In genomic region chr6:86433696-86434095, GRCm38 (mm10) we compare ENCODE assay signal across 26 mouse cellular contexts. TPM values are rescaled to one million over a fixed set of nuclear protein-coding genes. Genes with fewer than 3 reads are reported as not detected.
DNase-seq lines count a peak whose midpoint lies in the region; ATAC-seq and TF ChIP-seq lines count a peak whose summit lies in the region.
"Had no signal": no experiment of that assay in that cellular context is flagged by ENCODE, and none has a peak within 500 bp of the region (broad histone marks: within the 10 kb centered on the region; RNA-seq: fewer than 3 reads in every experiment).

No protein-coding gene starts in this region.

- DNase-seq in heart, adult 11 months, result peak; percentile 49
- DNase-seq in heart, postnatal 4 days, result no peak
- peak; percentile 62 for DNase-seq in midbrain, embryonic 11.5 days (ENCODE audit: low spot score, missing footprints)
- no peak for DNase-seq in midbrain, embryonic 14.5 days
- no peak for DNase-seq in lung, adult 2 months
- DNase-seq in gastrocnemius, postnatal 36 days, result no peak
- DNase-seq: adrenal gland, adult 8-10 months; adrenal gland, postnatal 25 days; cerebellum, adult 11-12 months; cerebellum, adult 9-10 months; cerebellum, postnatal 14 days; gastrocnemius, postnatal 10 days; heart, adult 18-20 months had no signal

- no peak for ATAC-seq in midbrain, embryonic 11.5 days (ENCODE audit: low FRiP score)
- no peak for ATAC-seq in midbrain, embryonic 14.5 days (ENCODE audit: low FRiP score, low TSS enrichment)
- ATAC-seq: activated CD4-positive, CD25-positive, alpha-beta regulatory T cell, adult 4 months; forebrain, embryonic 13.5 days; forebrain, embryonic 16.5 days; hindbrain, embryonic 16.5 days had no signal

- peaks cover 10% of the 10 kb centered on the region for H3K36me3 ChIP-seq in midbrain, embryonic 11.5 days (ENCODE audit: control insufficient read depth, insufficient read depth, low read length)
- H3K36me3 ChIP-seq in midbrain, embryonic 14.5 days (ENCODE audit: control insufficient read depth, insufficient read depth, low read length), result peaks cover 74% of the 10 kb centered on the region
- peaks cover 10% of the 10 kb centered on the region; the same call in 1 of the 2 replicates for H3K36me3 ChIP-seq in small intestine, adult 2 months (ENCODE audit: control insufficient read depth, insufficient read depth, low read length)

- H3K4me3 ChIP-seq in midbrain, embryonic 11.5 days (ENCODE audit: low read depth, low read length), result no peak overlapping the region
- H3K4me3 ChIP-seq in midbrain, embryonic 14.5 days (replicated peaks; ENCODE audit: low read depth, low read length), result no peak overlapping the region
- no peak overlapping the region for H3K4me3 ChIP-seq in small intestine, adult 2 months (ENCODE audit: low read depth, low read length)
- no peak overlapping the region for H3K4me3 ChIP-seq in lung, adult 2 months (replicated peaks; ENCODE audit: extremely low read depth, low read depth, low read length)
- H3K4me3 ChIP-seq: forebrain, embryonic 10.5 days; forebrain, embryonic 13.5 days; heart, embryonic 13.5 days; hindbrain, embryonic 10.5 days; hindbrain, embryonic 13.5 days had no signal

- intact Hi-C loops in gastrocnemius, postnatal 36 days (cut with DNase I), result no loop called here

- no peaks in the 10 kb centered on the region for H3K9me3 ChIP-seq in midbrain, embryonic 11.5 days (ENCODE audit: control insufficient read depth, low read length)
- H3K9me3 ChIP-seq in midbrain, embryonic 14.5 days (ENCODE audit: control insufficient read depth, low read length), result no peaks in the 10 kb centered on the region
- H3K9me3 ChIP-seq: forebrain, embryonic 10.5 days; forebrain, embryonic 13.5 days; heart, embryonic 13.5 days; hindbrain, embryonic 10.5 days; hindbrain, embryonic 13.5 days had no signal

- 87% methylated on average over 1 of the region's 1 CpGs for WGBS in midbrain, embryonic 11.5 days
- WGBS in midbrain, embryonic 14.5 days, result 97% methylated on average over 1 of the region's 1 CpGs
- 32% methylated on average over 1 of the region's 1 CpGs for WGBS in small intestine, adult 2 months
- WGBS in lung, adult 2 months, result 88% methylated on average over 1 of the region's 1 CpGs

- H3K27me3 ChIP-seq in midbrain, embryonic 11.5 days (ENCODE audit: control insufficient read depth, insufficient read depth, low read length), result no peaks in the 10 kb centered on the region
- H3K27me3 ChIP-seq in midbrain, embryonic 14.5 days (ENCODE audit: control insufficient read depth, insufficient read depth, low read length), result no peaks in the 10 kb centered on the region
- H3K27me3 ChIP-seq in small intestine, adult 2 months (ENCODE audit: control insufficient read depth, insufficient read depth, low read length), result no peaks in the 10 kb centered on the region
- H3K27me3 ChIP-seq: forebrain, embryonic 13.5 days; heart, embryonic 13.5 days; hindbrain, embryonic 13.5 days had no signal

- H3K9ac ChIP-seq in midbrain, embryonic 11.5 days (ENCODE audit: low read length), result no peak overlapping the region
- H3K9ac ChIP-seq in midbrain, embryonic 14.5 days (replicated peaks; ENCODE audit: low read length), result no peak overlapping the region
- H3K9ac ChIP-seq: forebrain, embryonic 13.5 days; heart, embryonic 13.5 days; hindbrain, embryonic 13.5 days had no signal

- no peak overlapping the region for H3K27ac ChIP-seq in midbrain, embryonic 11.5 days (ENCODE audit: low read depth, low read length)
- no peak overlapping the region for H3K27ac ChIP-seq in midbrain, embryonic 14.5 days (replicated peaks; ENCODE audit: low read depth, low read length)
- peak overlapping the region; percentile 66 for H3K27ac ChIP-seq in small intestine, adult 2 months (ENCODE audit: insufficient read depth, low read depth, low read length)
- H3K27ac ChIP-seq: forebrain, embryonic 10.5 days; forebrain, embryonic 13.5 days; heart, embryonic 13.5 days; hindbrain, embryonic 10.5 days; hindbrain, embryonic 13.5 days had no signal

- H3K4me2 ChIP-seq in midbrain, embryonic 11.5 days, result no peak overlapping the region
- H3K4me2 ChIP-seq in midbrain, embryonic 14.5 days (ENCODE audit: low read length), result no peak overlapping the region
- H3K4me2 ChIP-seq: forebrain, embryonic 13.5 days; heart, embryonic 13.5 days; hindbrain, embryonic 13.5 days had no signal

- no peak for TF ChIP-seq CTCF in small intestine, adult 2 months (IDR thresholded peaks at IDR 0.05; ENCODE audit: extremely low read depth, insufficient read length, insufficient replicate concordance, low read depth, low read length)
- TF ChIP-seq CTCF in lung, adult 2 months (IDR thresholded peaks at IDR 0.05; ENCODE audit: insufficient read depth, low read length), result no peak

- no peak for TF ChIP-seq POLR2A in small intestine, adult 2 months (IDR thresholded peaks at IDR 0.05; ENCODE audit: low read depth, low read length)
- TF ChIP-seq POLR2A in lung, adult 2 months (IDR thresholded peaks at IDR 0.05; ENCODE audit: borderline replicate concordance, extremely low read depth, low read depth, low read length), result no peak

- H3K4me1 ChIP-seq in midbrain, embryonic 11.5 days (ENCODE audit: control insufficient read depth, insufficient read depth, low read length), result no peaks in the 10 kb centered on the region; the same call in 1 of the 2 replicates
- H3K4me1 ChIP-seq in midbrain, embryonic 14.5 days (ENCODE audit: control insufficient read depth, insufficient read depth, low read length), result no peaks in the 10 kb centered on the region
- peaks cover 3% of the 10 kb centered on the region; the same call in 1 of the 2 replicates for H3K4me1 ChIP-seq in small intestine, adult 2 months (ENCODE audit: control insufficient read depth, insufficient read depth, insufficient read length, low read length)
- H3K4me1 ChIP-seq in lung, adult 2 months (ENCODE audit: control insufficient read depth, insufficient read depth, low read length), result no peaks in the 10 kb centered on the region; the same call in 1 of the 2 replicates
- H3K4me1 ChIP-seq: forebrain, embryonic 13.5 days; heart, embryonic 13.5 days had no signal

RNA-seq across cellular contexts. Expression of gene C87436, which starts 4.5 kb away (rescaled TPM):
- 10 to 100 TPM; 10.4 to 11.2 TPM for total RNA-seq in heart, postnatal 4 days (2021)
- 23.6 and 26.4 TPM in 2 replicates for polyA plus RNA-seq in midbrain, embryonic 11.5 days (2014; fragmentation: Nextera tagmentation; extraction: Ambion mirVana)
- polyA plus RNA-seq in midbrain, embryonic 14.5 days (2014; fragmentation: Nextera tagmentation; extraction: Ambion mirVana), result 22.8 and 25.5 TPM in 2 replicates
- 2.4 and 4.1 TPM in 2 replicates for polyA plus RNA-seq in small intestine, adult 2 months (2012; rRNA removed)
- polyA plus RNA-seq in lung, adult 2 months (2012; rRNA removed), result 10.4 and 13.4 TPM in 2 replicates
- total RNA-seq in gastrocnemius, postnatal 36 days (2021), result 1 to 10 TPM; 6.1 to 7.8 TPM

RNA-seq across cellular contexts. Expression of gene Gm44790, which starts 7.2 kb away (rescaled TPM):
- total RNA-seq in heart, postnatal 4 days (2021), result not detected
- not detected in 2 replicates for polyA plus RNA-seq in midbrain, embryonic 11.5 days (2014; fragmentation: Nextera tagmentation; extraction: Ambion mirVana)
- not detected in 2 replicates for polyA plus RNA-seq in midbrain, embryonic 14.5 days (2014; fragmentation: Nextera tagmentation; extraction: Ambion mirVana)
- polyA plus RNA-seq in small intestine, adult 2 months (2012; rRNA removed), result 6.5 and 9.2 TPM in 2 replicates
- 6.9 and 9.6 TPM in 2 replicates for polyA plus RNA-seq in lung, adult 2 months (2012; rRNA removed)
- 1 to 10 TPM in 1 of 2 experiments, not detected in 1; 1.2 TPM for total RNA-seq in gastrocnemius, postnatal 36 days (2021)
- total RNA-seq: adrenal gland, postnatal 25 days; gastrocnemius, adult 18-20 months; gastrocnemius, postnatal 10 days; gastrocnemius, postnatal 4 days; heart, adult 18-20 months had no signal
- polyA plus RNA-seq: activated CD4-positive, CD25-positive, alpha-beta regulatory T cell, adult 4 months; embryonic facial prominence, embryonic 11.5 days; embryonic facial prominence, embryonic 14.5 days; forebrain, embryonic 16.5 days; heart, embryonic 13.5 days; hindbrain, embryonic 10.5 days; hindbrain, embryonic 13.5 days; hindbrain, embryonic 16.5 days had no signal

RNA-seq across cellular contexts. Expression of gene Tia1, which starts 29.7 kb away (rescaled TPM):
- 10 to 100 TPM; 60.2 to 62.3 TPM for total RNA-seq in heart, postnatal 4 days (2021)
- polyA plus RNA-seq in midbrain, embryonic 11.5 days (2014; fragmentation: Nextera tagmentation; extraction: Ambion mirVana), result 241 and 255 TPM in 2 replicates
- polyA plus RNA-seq in midbrain, embryonic 14.5 days (2014; fragmentation: Nextera tagmentation; extraction: Ambion mirVana), result 317 and 387 TPM in 2 replicates
- polyA plus RNA-seq in small intestine, adult 2 months (2012; rRNA removed), result 3.4 and 6.8 TPM in 2 replicates
- polyA plus RNA-seq in lung, adult 2 months (2012; rRNA removed), result 12.8 and 22.0 TPM in 2 replicates
- total RNA-seq in gastrocnemius, postnatal 36 days (2021), result 10 to 100 TPM; 18.9 to 20.1 TPM

RNA-seq across cellular contexts. Expression of gene Pcyox1, which starts 36.7 kb away (rescaled TPM):
- 10 to 100 TPM; 52.5 TPM for total RNA-seq in heart, postnatal 4 days (2021)
- polyA plus RNA-seq in midbrain, embryonic 11.5 days (2014; fragmentation: Nextera tagmentation; extraction: Ambion mirVana), result 107 and 119 TPM in 2 replicates
- polyA plus RNA-seq in midbrain, embryonic 14.5 days (2014; fragmentation: Nextera tagmentation; extraction: Ambion mirVana), result 68.7 and 109 TPM in 2 replicates
- polyA plus RNA-seq in small intestine, adult 2 months (2012; rRNA removed), result 8.1 and 10.0 TPM in 2 replicates
- polyA plus RNA-seq in lung, adult 2 months (2012; rRNA removed), result 25.6 and 28.6 TPM in 2 replicates
- total RNA-seq in gastrocnemius, postnatal 36 days (2021), result 10 to 100 TPM; 53.1 to 54.2 TPM

Comparison
In these comparisons a context has a peak if more than half of its experiments do, and no peak if none do; other contexts are left out.
1. DNase-seq: peak in heart, adult 11 months (single experiment) and midbrain, embryonic 11.5 days (single experiment); none in heart, postnatal 4 days (single experiment), midbrain, embryonic 14.5 days (single experiment), lung, adult 2 months (single experiment) and gastrocnemius, postnatal 36 days (0 of 2).
2. RNA of gene Tia1, which starts 29.7 kb away (polyA plus RNA-seq): 317 to 387 TPM in midbrain, embryonic 14.5 days and 241 to 255 TPM in midbrain, embryonic 11.5 days; 12.8 to 22.0 TPM in lung, adult 2 months and 3.4 to 6.8 TPM in small intestine, adult 2 months; every median in the first group is over 10 times any median in the second.